Mouse (Mus musculus) heart, adult 2 months (tissue): ENCODE data around the gene Luc7l.

ENCODE experiments used
- CTCF ChIP-seq: fragments of 200-600 bp; IDR thresholded peaks from 2 replicates; pipeline ENCODE4 v1.8.1; 2022; ENCODE audit warnings: antibody characterized with exemption, mild to moderate bottlenecking, moderate library complexity
- EP300 ChIP-seq: fragments of 200-500 bp; IDR thresholded peaks from 2 replicates; pipeline ENCODE4 v1.6.1; 2011; ENCODE audit warnings: low read depth, low read length, control low read depth; ENCODE audit not compliant: insufficient read depth
- POLR2A ChIP-seq: fragments of 200-500 bp; IDR thresholded peaks from 2 replicates; pipeline ENCODE4 v1.6.1; 2011; ENCODE audit warnings: mild to moderate bottlenecking, low read depth, low read length, control low read depth; ENCODE audit not compliant: insufficient read depth

- TF ChIP-seq CTCF, result peak; percentile 53
- no peak for TF ChIP-seq POLR2A
- no peak for TF ChIP-seq EP300
Measured at GRCm38 (mm10) chr17:26243471-26244100, 9.1 kb upstream of the Luc7l start.
